Mouse (Mus musculus): ENCODE results near the gene Mycbp.
A peak's percentile ranks its signal among the peaks of the same experiment; 100 is the strongest.
"Not testable (repeated sequence)": the region's sequence is repeated elsewhere in the genome, so short reads cannot be mapped to it uniquely, and the experiment has no call there.

Mycbp gene

GRCm38 (mm10) chr4:123921055-123921565, 16.5 kb downstream of the Mycbp start:
- Histone ChIP-seq H3K36me3 (ENCODE audit: insufficient read depth, low read length) (peaks cover 64% of the 10 kb centered on the region), H3K4me3 (replicated peaks; ENCODE audit: low read length) (no peak overlapping the region), H3K9me3 (ENCODE audit: low read length) (no peaks in the 10 kb centered on the region), H3K4me1 (replicated peaks; ENCODE audit: low read depth, low read length) (peaks cover 27% of the 10 kb centered on the region), H3K27me3 (ENCODE audit: insufficient read depth, low read length) (no peaks in the 10 kb centered on the region)
- TF ChIP-seq POU5F1 (IDR thresholded peaks at IDR 0.05; ENCODE audit: borderline replicate concordance, low read length) (no peak), NANOG (IDR thresholded peaks at IDR 0.05; ENCODE audit: borderline replicate concordance, low read length) (no peak), CTCF (conservative IDR thresholded peaks at IDR 0.05; ENCODE audit: low read length) (no peak)

- H3K9me3 ChIP-seq (ENCODE audit: low read length): no peaks in the 10 kb centered on the region
- peaks cover 11% of the 10 kb centered on the region; the same call in 1 of the 2 replicates for H3K4me1 ChIP-seq (replicated peaks; ENCODE audit: low read depth, low read length)
- TF ChIP-seq POU5F1 (IDR thresholded peaks at IDR 0.05; ENCODE audit: borderline replicate concordance, low read length): no peak
- no peak for TF ChIP-seq NANOG (IDR thresholded peaks at IDR 0.05; ENCODE audit: borderline replicate concordance, low read length)
- no peak for TF ChIP-seq CTCF (conservative IDR thresholded peaks at IDR 0.05; ENCODE audit: low read length)
- H3K36me3 ChIP-seq (ENCODE audit: insufficient read depth, low read length): peaks cover 97% of the 10 kb centered on the region
- no peak overlapping the region for H3K4me3 ChIP-seq (replicated peaks; ENCODE audit: low read length)
- no peaks in the 10 kb centered on the region for H3K27me3 ChIP-seq (ENCODE audit: insufficient read depth, low read length)
These were observed 23.3 kb downstream of the Mycbp start for GRCm38 (mm10) chr4:123927961-123928360.

- no peak overlapping the region for H3K4me3 ChIP-seq (replicated peaks; ENCODE audit: low read length)
- H3K9me3 ChIP-seq (ENCODE audit: low read length): no peaks in the 10 kb centered on the region
- H3K4me1 ChIP-seq (replicated peaks; ENCODE audit: low read depth, low read length): peaks cover 11% of the 10 kb centered on the region; the same call in 1 of the 2 replicates
- no peak for TF ChIP-seq NANOG (IDR thresholded peaks at IDR 0.05; ENCODE audit: borderline replicate concordance, low read length)
- TF ChIP-seq CTCF (conservative IDR thresholded peaks at IDR 0.05; ENCODE audit: low read length): no peak
- no peaks in the 10 kb centered on the region for H3K27me3 ChIP-seq (ENCODE audit: insufficient read depth, low read length)
- H3K36me3 ChIP-seq (ENCODE audit: insufficient read depth, low read length): peaks cover 94% of the 10 kb centered on the region
These were observed 25.4 kb downstream of the Mycbp start for GRCm38 (mm10) chr4:123929994-123930393.

- Histone ChIP-seq H3K4me1 (replicated peaks; ENCODE audit: low read depth, low read length) (0 out of 2 replicates have a peak, but pooled peaks cover 2% of the 10 kb centered on the region), H3K4me3 (replicated peaks; ENCODE audit: low read length) (no peak overlapping the region), H3K9me3 (ENCODE audit: low read length) (no peaks in the 10 kb centered on the region), H3K36me3 (ENCODE audit: insufficient read depth, low read length) (peaks cover 77% of the 10 kb centered on the region), H3K27me3 (ENCODE audit: insufficient read depth, low read length) (no peaks in the 10 kb centered on the region)
- TF ChIP-seq NANOG (IDR thresholded peaks at IDR 0.05; ENCODE audit: borderline replicate concordance, low read length): no peak
- no peak for TF ChIP-seq POU5F1 (IDR thresholded peaks at IDR 0.05; ENCODE audit: borderline replicate concordance, low read length)
- no peak for TF ChIP-seq CTCF (conservative IDR thresholded peaks at IDR 0.05; ENCODE audit: low read length)
These were observed 29.7 kb downstream of the Mycbp start for GRCm38 (mm10) chr4:123934306-123934705.

GRCm38 (mm10) chr4:123936059-123936458, 31.4 kb downstream of the Mycbp start:
- no peaks in the 10 kb centered on the region for H3K9me3 ChIP-seq (ENCODE audit: low read length)
- H3K36me3 ChIP-seq (ENCODE audit: insufficient read depth, low read length): peaks cover 61% of the 10 kb centered on the region
- H3K4me3 ChIP-seq (replicated peaks; ENCODE audit: low read length): no peak overlapping the region
- H3K4me1 ChIP-seq (replicated peaks; ENCODE audit: low read depth, low read length): 0 out of 2 replicates have a peak, but pooled peaks cover 2% of the 10 kb centered on the region
- no peak for TF ChIP-seq CTCF (conservative IDR thresholded peaks at IDR 0.05; ENCODE audit: low read length)
- TF ChIP-seq POU5F1 (IDR thresholded peaks at IDR 0.05; ENCODE audit: borderline replicate concordance, low read length): no peak
- TF ChIP-seq NANOG (IDR thresholded peaks at IDR 0.05; ENCODE audit: borderline replicate concordance, low read length): no peak
- no peaks in the 10 kb centered on the region for H3K27me3 ChIP-seq (ENCODE audit: insufficient read depth, low read length)

GRCm38 (mm10) chr4:123939838-123940237, 35.2 kb downstream of the Mycbp start:
- no peaks in the 10 kb centered on the region for H3K27me3 ChIP-seq (ENCODE audit: insufficient read depth, low read length)
- H3K36me3 ChIP-seq (ENCODE audit: insufficient read depth, low read length): peaks cover 27% of the 10 kb centered on the region
- 0 out of 2 replicates have a peak, but pooled peaks cover 2% of the 10 kb centered on the region for H3K4me1 ChIP-seq (replicated peaks; ENCODE audit: low read depth, low read length)
- H3K4me3 ChIP-seq (replicated peaks; ENCODE audit: low read length): no peak overlapping the region
- TF ChIP-seq CTCF (conservative IDR thresholded peaks at IDR 0.05; ENCODE audit: low read length) (peak; percentile 89), NANOG (IDR thresholded peaks at IDR 0.05; ENCODE audit: borderline replicate concordance, low read length) (no peak)
- no peaks in the 10 kb centered on the region for H3K9me3 ChIP-seq (ENCODE audit: low read length)

GRCm38 (mm10) chr4:123940878-123941277, 36.2 kb downstream of the Mycbp start:
- H3K36me3 ChIP-seq (ENCODE audit: insufficient read depth, low read length): peaks cover 17% of the 10 kb centered on the region
- not testable (repeated sequence) for H3K27me3 ChIP-seq (ENCODE audit: insufficient read depth, low read length); H3K4me3 ChIP-seq (replicated peaks; ENCODE audit: low read length); H3K4me1 ChIP-seq (replicated peaks; ENCODE audit: low read depth, low read length); H3K9me3 ChIP-seq (ENCODE audit: low read length)

GRCm38 (mm10) chr4:123946701-123947100, 42.1 kb downstream of the Mycbp start:
- TF ChIP-seq CTCF (conservative IDR thresholded peaks at IDR 0.05; ENCODE audit: low read length) (no peak), POU5F1 (IDR thresholded peaks at IDR 0.05; ENCODE audit: borderline replicate concordance, low read length) (no peak), NANOG (IDR thresholded peaks at IDR 0.05; ENCODE audit: borderline replicate concordance, low read length) (no peak)
- H3K36me3 ChIP-seq (ENCODE audit: insufficient read depth, low read length): no peaks in the 10 kb centered on the region
- H3K27me3 ChIP-seq (ENCODE audit: insufficient read depth, low read length): peaks cover 4% of the 10 kb centered on the region
- no peak overlapping the region for H3K4me3 ChIP-seq (replicated peaks; ENCODE audit: low read length)
- peaks cover 12% of the 10 kb centered on the region for H3K4me1 ChIP-seq (replicated peaks; ENCODE audit: low read depth, low read length)
- no peaks in the 10 kb centered on the region for H3K9me3 ChIP-seq (ENCODE audit: low read length)

GRCm38 (mm10) chr4:123947149-123947548, 42.5 kb downstream of the Mycbp start:
- Histone ChIP-seq H3K4me3 (replicated peaks; ENCODE audit: low read length) (no peak overlapping the region), H3K27me3 (ENCODE audit: insufficient read depth, low read length) (peaks cover 8% of the 10 kb centered on the region), H3K36me3 (ENCODE audit: insufficient read depth, low read length) (no peaks in the 10 kb centered on the region), H3K4me1 (replicated peaks; ENCODE audit: low read depth, low read length) (peaks cover 12% of the 10 kb centered on the region), H3K9me3 (ENCODE audit: low read length) (no peaks in the 10 kb centered on the region)
- TF ChIP-seq POU5F1 (IDR thresholded peaks at IDR 0.05; ENCODE audit: borderline replicate concordance, low read length) (no peak), CTCF (conservative IDR thresholded peaks at IDR 0.05; ENCODE audit: low read length) (no peak), NANOG (IDR thresholded peaks at IDR 0.05; ENCODE audit: borderline replicate concordance, low read length) (no peak)

All from E14TG2a.4 (cell line).